Mouse (Mus musculus): ENCODE results near the gene Atad1. TPM values are rescaled to one million over a fixed set of nuclear protein-coding genes. Genes with fewer than 3 reads are reported as not detected.
A peak's percentile ranks its signal among the peaks of the same experiment; 100 is the strongest.

The Atad1 gene
- polyA plus RNA-seq, 1 experiment from 2014 or later = 113 TPM

DNA sequence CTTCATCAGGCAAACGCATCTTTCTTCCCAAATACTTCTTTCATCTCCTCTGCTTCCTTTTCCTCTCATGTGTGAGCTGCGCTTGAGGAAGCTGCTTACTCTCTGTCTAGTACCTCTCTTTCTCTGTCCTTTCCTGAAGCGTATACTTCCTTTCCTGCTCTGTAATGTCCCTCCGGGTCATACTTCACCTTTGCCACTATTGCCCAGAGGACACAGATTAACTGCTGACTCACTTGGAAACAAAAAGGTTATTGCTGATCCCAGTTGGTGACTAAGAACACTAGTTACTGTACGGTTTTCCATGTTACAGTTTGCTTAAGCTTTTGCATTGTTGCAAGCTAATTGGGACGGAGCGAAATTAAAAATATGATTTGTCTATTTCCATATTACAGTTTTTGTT lies 1.7 kb downstream of the Atad1 start:
- Histone ChIP-seq H3K27ac (replicated peaks) (no peak overlapping the region), H3K9me3 (no peaks in the 10 kb centered on the region), H3K27me3 (no peaks in the 10 kb centered on the region), H3K9ac (no peak overlapping the region), H3K4me3 (no peak overlapping the region), H3K4me2 (no peak overlapping the region), H3K4me1 (replicated peaks) (no peaks in the 10 kb centered on the region), H3K36me3 (no peaks in the 10 kb centered on the region)
- WGBS = 86% methylated on average over 7 of the region's 7 CpGs
- ATAC-seq (ENCODE audit: low read depth) = no peak

DNA sequence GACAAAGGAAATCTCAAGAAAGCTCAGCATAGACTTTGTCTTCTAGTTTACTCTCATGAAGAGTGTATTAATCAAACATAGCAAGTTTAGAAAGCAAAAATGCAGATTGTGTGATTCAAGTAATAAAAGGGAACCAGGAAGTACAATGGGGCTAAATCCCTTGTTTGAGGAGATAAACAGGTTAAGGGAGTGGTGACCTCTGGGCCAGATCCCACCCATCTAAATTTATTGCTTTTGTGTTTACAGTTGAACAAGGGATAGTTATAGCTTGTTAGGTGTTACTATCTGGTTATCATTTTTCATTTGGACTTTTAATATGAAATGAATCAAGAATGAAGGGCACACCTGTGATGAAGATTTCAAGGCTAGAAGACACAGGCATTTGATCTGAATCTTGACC lies 6.7 kb downstream of the Atad1 start:
- no peak for ATAC-seq (ENCODE audit: low read depth)
- H3K9ac ChIP-seq = no peak overlapping the region
- H3K27ac ChIP-seq (replicated peaks) = no peak overlapping the region
- no peak overlapping the region for H3K4me3 ChIP-seq
- 0 out of 2 replicates have a peak, but pooled peaks cover 4% of the 10 kb centered on the region for H3K27me3 ChIP-seq
- no peak overlapping the region for H3K4me2 ChIP-seq
- H3K9me3 ChIP-seq = no peaks in the 10 kb centered on the region
- H3K4me1 ChIP-seq (replicated peaks) = no peaks in the 10 kb centered on the region
- H3K36me3 ChIP-seq = no peaks in the 10 kb centered on the region

DNA sequence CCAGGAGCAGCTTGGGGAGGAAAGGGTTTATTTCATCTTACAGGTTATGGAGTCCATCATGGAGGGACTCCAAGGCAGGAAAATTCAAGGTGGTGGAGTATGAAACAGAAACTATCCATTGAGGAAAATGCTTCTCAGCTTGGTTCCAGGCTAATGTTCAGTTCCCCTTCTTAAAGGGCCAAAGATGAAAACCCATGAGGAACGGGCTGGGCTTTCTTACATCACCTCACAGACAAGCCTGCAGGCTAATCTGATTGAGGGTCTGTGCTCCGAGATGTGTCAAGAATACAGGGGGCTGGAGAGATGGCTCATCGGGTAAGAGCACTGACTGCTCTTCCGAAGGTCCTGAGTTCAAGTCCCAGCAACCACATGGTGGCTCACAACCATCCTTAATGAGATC lies 9.8 kb downstream of the Atad1 start:
- H3K36me3 ChIP-seq = no peaks in the 10 kb centered on the region
- H3K9me3 ChIP-seq = no peaks in the 10 kb centered on the region
- H3K27me3 ChIP-seq = 0 out of 2 replicates have a peak, but pooled peaks cover 4% of the 10 kb centered on the region
- H3K27ac ChIP-seq (replicated peaks) = no peak overlapping the region
- no peak overlapping the region for H3K9ac ChIP-seq
- H3K4me3 ChIP-seq = no peak overlapping the region
- WGBS = 90% methylated on average over 4 of the region's 4 CpGs
- no peak for ATAC-seq (ENCODE audit: low read depth)
- H3K4me2 ChIP-seq = no peak overlapping the region
- H3K4me1 ChIP-seq (replicated peaks) = peaks cover 15% of the 10 kb centered on the region

DNA sequence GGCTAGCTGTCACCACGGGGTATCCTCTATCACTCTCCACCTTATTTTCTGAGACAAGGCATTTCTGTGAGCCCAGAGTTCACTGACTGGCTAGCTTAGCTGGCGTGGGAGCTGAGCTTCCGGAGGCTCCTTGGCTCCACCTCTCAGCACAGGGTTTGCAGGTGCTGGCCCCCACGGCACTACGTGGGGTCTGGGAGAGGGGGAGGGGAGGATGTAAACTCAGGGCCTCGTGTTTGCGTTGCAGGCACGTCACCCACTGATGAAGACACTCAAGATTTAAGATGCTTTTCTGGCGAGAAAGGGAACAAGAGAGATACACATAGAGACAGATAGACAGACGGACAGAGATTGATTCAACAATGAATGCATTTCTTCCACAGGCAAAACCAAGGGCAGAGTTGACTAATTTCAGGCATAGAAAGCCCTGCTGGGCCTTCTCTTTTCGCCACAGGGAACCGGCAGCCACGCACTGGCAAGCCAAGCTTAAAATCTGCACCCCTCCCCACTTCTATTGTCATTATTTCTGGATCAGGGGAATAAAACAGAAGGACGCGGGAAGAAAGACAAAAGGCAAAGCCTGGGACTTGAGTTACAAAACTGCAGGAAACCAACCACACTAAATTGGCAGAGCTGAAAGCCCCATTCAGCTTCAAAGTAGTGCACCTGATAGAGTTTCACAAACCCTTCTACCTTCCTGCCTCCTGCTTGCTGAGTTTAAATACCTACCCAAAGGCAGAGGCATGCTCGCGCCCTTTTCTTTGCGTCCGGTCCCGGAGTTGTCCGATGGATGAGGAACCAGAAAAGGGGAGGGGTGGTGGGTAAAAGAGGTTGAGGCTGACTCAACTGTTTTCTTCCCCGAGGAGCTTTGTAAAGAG lies 12.9 kb downstream of the Atad1 start:
- ATAC-seq (ENCODE audit: low read depth) = peak; percentile 67
- H3K9ac ChIP-seq = peak overlapping the region; percentile 58
- no peak overlapping the region for H3K27ac ChIP-seq (replicated peaks)
- H3K9me3 ChIP-seq = no peaks in the 10 kb centered on the region
- H3K4me2 ChIP-seq = peak overlapping the region; percentile 50
- peak overlapping the region; percentile 12 for H3K4me3 ChIP-seq
- H3K4me1 ChIP-seq (replicated peaks) = peaks cover 21% of the 10 kb centered on the region
- H3K27me3 ChIP-seq = 0 out of 2 replicates have a peak, but pooled peaks cover 4% of the 10 kb centered on the region
- under 1% methylated on average over 22 of the region's 22 CpGs for WGBS
- no peaks in the 10 kb centered on the region for H3K36me3 ChIP-seq

DNA sequence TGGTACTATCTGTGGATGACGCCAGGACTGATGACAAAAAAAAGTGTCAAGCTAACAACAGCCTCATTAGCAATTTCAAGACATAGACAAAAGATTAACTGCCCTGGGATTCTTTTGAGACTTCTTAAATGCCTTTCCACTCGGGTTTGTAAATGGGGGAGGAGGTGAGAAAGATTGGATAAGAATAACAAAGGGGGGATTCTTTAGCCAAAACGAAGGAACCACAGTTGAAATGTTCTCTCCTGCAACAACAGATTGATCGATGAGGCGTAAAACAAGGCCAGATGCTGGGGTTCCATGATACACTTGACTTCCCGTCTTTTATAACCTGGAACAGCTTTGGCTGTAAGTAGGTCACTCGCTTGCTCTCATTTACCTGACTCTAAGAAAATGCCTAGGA lies 15.8 kb downstream of the Atad1 start:
- Histone ChIP-seq H3K4me1 (replicated peaks) (peaks cover 21% of the 10 kb centered on the region), H3K4me2 (no peak overlapping the region), H3K27ac (replicated peaks) (no peak overlapping the region), H3K36me3 (no peaks in the 10 kb centered on the region), H3K4me3 (no peak overlapping the region), H3K9me3 (no peaks in the 10 kb centered on the region), H3K9ac (no peak overlapping the region), H3K27me3 (0 out of 2 replicates have a peak, but pooled peaks cover under 1% of the 10 kb centered on the region)
- no peak for ATAC-seq (ENCODE audit: low read depth)
- WGBS = 4% methylated on average over 7 of the region's 7 CpGs

DNA sequence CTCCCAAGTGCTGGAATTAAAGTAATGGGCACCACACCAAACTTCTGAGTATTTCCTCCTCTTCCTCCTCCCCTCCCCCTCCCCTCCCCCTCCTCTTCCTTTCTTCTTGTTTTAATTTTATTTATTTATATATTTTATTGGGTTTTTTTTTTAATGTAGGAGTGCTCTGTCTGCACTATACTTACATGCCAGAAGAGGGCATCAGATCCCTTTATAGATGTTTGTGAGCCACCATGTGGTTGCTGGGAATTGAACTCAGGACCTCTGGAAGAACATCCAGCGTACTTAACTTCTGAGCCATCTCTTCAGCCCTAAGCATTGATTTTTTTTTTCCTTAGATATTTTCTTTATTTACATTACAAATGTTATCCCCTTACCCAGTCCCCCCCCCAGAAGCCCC lies 19.3 kb downstream of the Atad1 start:
- peaks cover 6% of the 10 kb centered on the region; the same call in 1 of the 2 replicates for H3K4me1 ChIP-seq (replicated peaks)
- no peak for ATAC-seq (ENCODE audit: low read depth)
- no peak overlapping the region for H3K4me3 ChIP-seq
- H3K9me3 ChIP-seq = no peaks in the 10 kb centered on the region
- H3K4me2 ChIP-seq = no peak overlapping the region
- 100% methylated on average over 1 of the region's 1 CpGs for WGBS
- no peaks in the 10 kb centered on the region for H3K27me3 ChIP-seq
- H3K9ac ChIP-seq = no peak overlapping the region
- H3K27ac ChIP-seq (replicated peaks) = no peak overlapping the region
- H3K36me3 ChIP-seq = no peaks in the 10 kb centered on the region

DNA sequence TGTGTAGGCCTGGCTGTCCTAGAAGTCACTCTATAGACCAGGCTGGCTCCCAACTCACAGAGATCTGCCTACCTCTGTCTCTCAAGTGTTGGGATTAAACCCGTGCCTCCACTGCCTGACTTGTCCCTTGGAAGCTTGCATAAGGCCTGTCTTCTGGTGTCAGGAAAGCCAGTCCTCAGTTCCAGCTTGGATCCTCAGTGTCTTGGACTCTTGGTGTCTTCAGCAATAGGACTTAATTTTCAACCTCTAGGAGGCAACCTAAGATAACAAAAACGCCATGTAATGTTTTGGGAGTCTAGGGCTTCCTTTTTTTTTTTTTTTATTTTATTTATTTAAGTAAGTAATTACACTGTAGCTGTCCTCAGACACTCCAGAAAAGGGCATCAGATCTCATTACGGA lies 22.0 kb downstream of the Atad1 start:
- Histone ChIP-seq H3K27me3 (no peaks in the 10 kb centered on the region), H3K4me3 (no peak overlapping the region), H3K4me2 (no peak overlapping the region), H3K4me1 (replicated peaks) (peaks cover 6% of the 10 kb centered on the region), H3K36me3 (no peaks in the 10 kb centered on the region), H3K27ac (replicated peaks) (no peak overlapping the region), H3K9ac (no peak overlapping the region), H3K9me3 (no peaks in the 10 kb centered on the region)
- no peak for ATAC-seq (ENCODE audit: low read depth)
- 64% methylated on average over 3 of the region's 3 CpGs for WGBS

DNA sequence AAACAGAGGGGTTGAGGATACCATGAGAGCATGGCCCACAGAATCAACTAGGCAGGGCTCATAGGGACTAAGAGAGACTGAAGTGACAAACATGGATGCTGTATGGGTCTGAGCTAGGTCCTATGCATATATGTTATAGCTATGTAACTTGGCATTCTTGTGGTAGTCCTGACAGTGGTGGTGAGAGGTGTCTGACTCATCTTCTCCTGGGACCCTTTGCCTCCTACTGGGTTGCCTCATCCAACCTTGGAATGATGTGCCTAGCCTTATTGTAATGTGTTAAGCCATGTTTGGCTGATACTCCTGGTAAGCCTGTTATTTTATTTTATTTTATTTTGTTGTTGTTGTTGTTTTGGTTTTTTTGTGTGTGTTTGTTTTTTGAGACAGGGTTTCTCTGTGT lies 23.9 kb downstream of the Atad1 start:
- Histone ChIP-seq H3K4me1 (replicated peaks) (peaks cover 15% of the 10 kb centered on the region), H3K27me3 (no peaks in the 10 kb centered on the region), H3K36me3 (no peaks in the 10 kb centered on the region), H3K27ac (replicated peaks) (no peak overlapping the region), H3K4me2 (no peak overlapping the region), H3K9ac (no peak overlapping the region), H3K4me3 (no peak overlapping the region), H3K9me3 (no peaks in the 10 kb centered on the region)
- no peak for ATAC-seq (ENCODE audit: low read depth)

DNA sequence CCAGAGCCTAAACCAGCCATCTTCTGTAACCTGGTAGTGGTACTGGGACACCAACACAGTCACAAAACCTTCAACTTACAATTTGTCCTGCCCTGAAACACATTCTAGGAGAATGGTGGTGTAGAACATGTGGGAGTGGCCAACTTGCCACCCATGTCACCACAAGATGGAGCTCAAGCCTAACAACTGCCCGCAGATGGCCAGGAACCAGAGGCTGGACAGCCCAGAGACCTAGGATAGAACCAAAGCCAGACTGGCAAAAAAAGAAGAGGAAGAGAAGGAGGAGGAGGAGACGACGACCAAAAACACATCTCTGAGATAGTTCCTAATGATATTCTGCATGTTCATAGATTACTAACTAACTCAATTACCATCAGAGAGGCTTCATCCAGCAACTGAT lies 24.4 kb downstream of the Atad1 start:
- ATAC-seq (ENCODE audit: low read depth) = 0 out of 2 replicates have a peak, but pooled peaks have one; percentile 36
- H3K4me3 ChIP-seq = no peak overlapping the region
- WGBS = 1% methylated on average over 3 of the region's 3 CpGs

DNA sequence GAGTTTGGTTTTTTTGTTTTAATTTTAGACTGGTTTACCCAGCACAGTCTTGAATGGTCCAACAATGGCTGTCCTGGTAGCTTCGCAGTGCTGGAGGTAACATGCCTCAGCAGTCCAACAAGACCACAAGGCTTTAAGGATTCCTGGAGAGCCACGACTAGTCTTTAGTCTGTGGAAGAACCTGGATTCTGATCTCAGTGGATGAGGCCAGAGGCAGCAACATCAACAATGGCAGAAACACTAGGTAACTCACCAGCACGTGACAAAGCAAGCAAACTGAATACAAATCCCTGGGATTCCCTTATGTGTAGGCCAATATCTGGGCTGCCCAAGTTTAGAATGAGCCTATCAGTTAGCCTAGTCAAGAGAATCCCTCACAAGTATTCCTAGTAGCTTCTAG lies 26.1 kb downstream of the Atad1 start:
- no peak for ATAC-seq (ENCODE audit: low read depth)
- Histone ChIP-seq H3K9ac (peak overlapping the region; percentile 96; the same call in 1 of the 2 replicates), H3K9me3 (no peaks in the 10 kb centered on the region), H3K27me3 (no peaks in the 10 kb centered on the region), H3K4me2 (no peak overlapping the region), H3K27ac (replicated peaks) (no peak overlapping the region), H3K4me1 (replicated peaks) (peaks cover 18% of the 10 kb centered on the region), H3K36me3 (no peaks in the 10 kb centered on the region), H3K4me3 (no peak overlapping the region)
- WGBS = 81% methylated on average over 3 of the region's 3 CpGs

More for the DNA sequence above, 24.4 kb downstream of the Atad1 start:
- no peaks in the 10 kb centered on the region for H3K9me3 ChIP-seq
- no peaks in the 10 kb centered on the region for H3K27me3 ChIP-seq
- no peaks in the 10 kb centered on the region for H3K36me3 ChIP-seq
- H3K4me2 ChIP-seq = no peak overlapping the region
- no peak overlapping the region for H3K27ac ChIP-seq (replicated peaks)
- H3K9ac ChIP-seq = no peak overlapping the region
- H3K4me1 ChIP-seq (replicated peaks) = peaks cover 18% of the 10 kb centered on the region

DNA sequence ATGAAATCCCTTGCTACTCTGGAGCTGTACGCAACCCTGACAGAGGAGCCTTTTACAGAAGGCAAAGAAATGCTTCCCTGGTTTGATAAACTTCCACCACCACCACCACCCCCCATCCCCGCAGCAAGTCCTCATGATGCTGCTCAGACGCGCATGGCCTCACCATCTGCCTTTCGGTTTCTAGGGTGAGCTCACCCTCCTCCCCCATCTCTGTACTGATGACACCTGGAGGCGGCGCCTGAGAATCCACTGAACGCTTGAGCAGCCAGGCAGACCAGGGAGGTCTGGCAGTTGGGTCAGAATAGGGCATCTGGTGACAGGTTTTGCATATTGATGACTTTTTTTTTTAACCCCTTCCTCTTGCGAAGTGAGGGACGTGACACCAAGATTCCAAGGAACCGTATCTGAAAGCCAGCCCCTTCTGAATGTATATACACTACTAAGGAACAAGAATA lies 27.0 kb downstream of the Atad1 start:
- Histone ChIP-seq H3K4me3 (peak overlapping the region; percentile 94), H3K27ac (replicated peaks) (peak overlapping the region; percentile 95), H3K4me2 (peak overlapping the region; percentile 79), H3K36me3 (no peaks in the 10 kb centered on the region), H3K27me3 (no peaks in the 10 kb centered on the region), H3K9ac (peak overlapping the region; percentile 96), H3K4me1 (replicated peaks) (peaks cover 18% of the 10 kb centered on the region), H3K9me3 (no peaks in the 10 kb centered on the region)
- ATAC-seq (ENCODE audit: low read depth) = peak; percentile 94
- WGBS = under 1% methylated on average over 11 of the region's 11 CpGs

DNA sequence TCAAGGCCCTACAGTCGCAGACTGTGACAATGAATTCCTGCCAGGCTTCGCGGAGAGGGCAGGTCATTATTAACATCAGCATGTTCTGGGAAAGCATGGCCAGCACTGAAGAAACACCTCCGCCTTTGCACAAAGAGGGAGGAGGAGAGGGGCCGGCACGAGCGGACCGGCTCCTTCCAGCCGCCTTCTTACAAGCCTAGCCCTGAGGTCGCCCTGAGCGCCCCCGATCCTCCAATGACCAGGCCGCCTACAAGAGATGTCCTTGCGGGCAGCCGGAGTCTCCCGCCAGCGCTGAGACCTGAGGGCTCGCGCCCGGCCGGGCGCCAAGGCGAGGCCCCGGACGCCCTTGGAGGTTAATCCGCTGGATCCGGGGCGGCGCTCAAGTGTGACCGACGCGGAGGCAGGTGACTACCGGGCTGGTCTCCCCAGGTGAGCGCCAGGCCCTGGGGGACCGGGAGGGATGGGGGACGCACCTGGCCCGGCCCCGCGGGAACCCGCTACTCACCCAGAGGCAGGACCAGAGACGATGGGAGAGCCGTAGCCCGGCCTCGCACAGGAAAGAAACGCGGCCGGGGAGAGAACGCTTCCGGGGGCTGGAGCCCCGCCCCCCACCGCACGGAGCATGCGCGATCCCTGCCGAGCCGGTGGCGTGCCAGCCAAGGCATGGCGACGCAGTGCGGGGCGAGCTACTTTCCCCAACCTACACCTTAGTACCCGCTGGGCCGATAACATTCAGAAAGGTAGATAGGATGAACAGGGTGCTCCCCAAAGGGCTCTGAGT lies 27.6 kb downstream of the Atad1 start:
- H3K9ac ChIP-seq = peak overlapping the region; percentile 96
- under 1% methylated on average over 63 of the region's 63 CpGs for WGBS
- H3K4me1 ChIP-seq (replicated peaks) = peaks cover 18% of the 10 kb centered on the region
- no peaks in the 10 kb centered on the region for H3K9me3 ChIP-seq
- H3K36me3 ChIP-seq = no peaks in the 10 kb centered on the region
- peak overlapping the region; percentile 95 for H3K27ac ChIP-seq (replicated peaks)
- peak overlapping the region; percentile 94 for H3K4me3 ChIP-seq
- peak; percentile 97 for ATAC-seq (ENCODE audit: low read depth)
- H3K4me2 ChIP-seq = peak overlapping the region; percentile 79
- no peaks in the 10 kb centered on the region for H3K27me3 ChIP-seq

Measured in neural tube, embryonic 13.5 days (tissue).